Mouse (Mus musculus): Measurements from ENCODE around the gene Enoph1. TPM values are rescaled to one million over a fixed set of nuclear protein-coding genes. Genes with fewer than 3 reads are reported as not detected.

Gene Enoph1
- polyA plus RNA-seq, 1 experiment: 34.2 TPM

- Histone ChIP-seq H3K27ac (ENCODE audit: control insufficient read depth, insufficient read depth, low read length) (no peak overlapping the region), H3K36me3 (ENCODE audit: control insufficient read depth, insufficient read depth, low read length) (no peaks in the 10 kb centered on the region), H3K4me3 (ENCODE audit: control insufficient read depth, insufficient read depth, low read length) (no peak overlapping the region), H3K27me3 (ENCODE audit: control insufficient read depth, insufficient read depth, low read length) (no peaks in the 10 kb centered on the region), H3K4me1 (replicated peaks; ENCODE audit: control insufficient read depth, insufficient read depth, low read length) (no peaks in the 10 kb centered on the region; the same call in 1 of the 2 replicates)
- 74% methylated on average over 10 of the region's 10 CpGs for WGBS
- no peak for DNase-seq
- no peak for TF ChIP-seq POLR2A (IDR thresholded peaks at IDR 0.05; ENCODE audit: control insufficient read depth, extremely low read depth, insufficient read depth, low read length, poor library complexity)
Observed at GRCm38 (mm10) chr5:100091263-100091594, 51.4 kb downstream of the Enoph1 start.

GRCm38 (mm10) chr5:100091602-100092001 lies 51.8 kb downstream of the Enoph1 start:
- H3K27me3 ChIP-seq (ENCODE audit: control insufficient read depth, insufficient read depth, low read length): no peaks in the 10 kb centered on the region
- H3K4me1 ChIP-seq (replicated peaks; ENCODE audit: control insufficient read depth, insufficient read depth, low read length): no peaks in the 10 kb centered on the region; the same call in 1 of the 2 replicates
- H3K4me3 ChIP-seq (ENCODE audit: control insufficient read depth, insufficient read depth, low read length): no peak overlapping the region
- no peak for DNase-seq
- 57% methylated on average over 17 of the region's 17 CpGs for WGBS
- no peaks in the 10 kb centered on the region for H3K36me3 ChIP-seq (ENCODE audit: control insufficient read depth, insufficient read depth, low read length)
- TF ChIP-seq POLR2A (IDR thresholded peaks at IDR 0.05; ENCODE audit: control insufficient read depth, extremely low read depth, insufficient read depth, low read length, poor library complexity) (no peak), CTCF (IDR thresholded peaks at IDR 0.05; ENCODE audit: borderline replicate concordance, control insufficient read depth, extremely low read depth, insufficient read depth, low read length, poor library complexity) (no peak)
- no peak overlapping the region for H3K27ac ChIP-seq (ENCODE audit: control insufficient read depth, insufficient read depth, low read length)

GRCm38 (mm10) chr5:100096955-100097354 lies 57.2 kb downstream of the Enoph1 start:
- no peaks in the 10 kb centered on the region for H3K27me3 ChIP-seq (ENCODE audit: control insufficient read depth, insufficient read depth, low read length)
- no peak for DNase-seq
- TF ChIP-seq POLR2A (IDR thresholded peaks at IDR 0.05; ENCODE audit: control insufficient read depth, extremely low read depth, insufficient read depth, low read length, poor library complexity) (no peak), CTCF (IDR thresholded peaks at IDR 0.05; ENCODE audit: borderline replicate concordance, control insufficient read depth, extremely low read depth, insufficient read depth, low read length, poor library complexity) (no peak)
- H3K36me3 ChIP-seq (ENCODE audit: control insufficient read depth, insufficient read depth, low read length): no peaks in the 10 kb centered on the region
- H3K4me3 ChIP-seq (ENCODE audit: control insufficient read depth, insufficient read depth, low read length): no peak overlapping the region
- 83% methylated on average over 5 of the region's 5 CpGs for whole genome bisulfite sequencing
- H3K27ac ChIP-seq (ENCODE audit: control insufficient read depth, insufficient read depth, low read length): no peak overlapping the region
- no peaks in the 10 kb centered on the region for H3K4me1 ChIP-seq (replicated peaks; ENCODE audit: control insufficient read depth, insufficient read depth, low read length)

DNA sequence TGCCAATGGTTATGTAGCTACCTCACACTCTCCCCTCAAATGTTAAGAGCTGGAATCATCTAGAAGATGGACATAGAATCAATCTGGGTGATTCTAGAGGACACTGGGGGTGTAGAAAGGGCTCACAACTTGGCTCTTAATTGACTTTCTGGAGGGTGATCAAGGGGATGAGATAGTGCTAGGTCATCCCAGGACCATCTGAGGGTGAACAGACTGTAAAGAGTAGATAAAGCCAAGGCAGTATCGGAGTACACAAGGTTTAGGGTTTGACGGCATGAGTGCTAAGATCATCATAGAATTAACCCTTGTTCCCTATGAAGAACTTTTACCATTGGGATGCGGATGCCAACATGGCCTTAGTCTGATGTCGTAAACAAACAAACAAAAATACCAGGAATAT lies 58.2 kb downstream of the Enoph1 start:
- no peak overlapping the region for H3K4me3 ChIP-seq (ENCODE audit: control insufficient read depth, insufficient read depth, low read length)
- 97% methylated on average over 4 of the region's 4 CpGs for WGBS
- H3K4me1 ChIP-seq (replicated peaks; ENCODE audit: control insufficient read depth, insufficient read depth, low read length): no peaks in the 10 kb centered on the region
- DNase-seq: no peak
- no peak overlapping the region for H3K27ac ChIP-seq (ENCODE audit: control insufficient read depth, insufficient read depth, low read length)
- H3K36me3 ChIP-seq (ENCODE audit: control insufficient read depth, insufficient read depth, low read length): no peaks in the 10 kb centered on the region
- H3K27me3 ChIP-seq (ENCODE audit: control insufficient read depth, insufficient read depth, low read length): no peaks in the 10 kb centered on the region
- TF ChIP-seq POLR2A (IDR thresholded peaks at IDR 0.05; ENCODE audit: control insufficient read depth, extremely low read depth, insufficient read depth, low read length, poor library complexity) (no peak), CTCF (IDR thresholded peaks at IDR 0.05; ENCODE audit: borderline replicate concordance, control insufficient read depth, extremely low read depth, insufficient read depth, low read length, poor library complexity) (no peak)

DNA sequence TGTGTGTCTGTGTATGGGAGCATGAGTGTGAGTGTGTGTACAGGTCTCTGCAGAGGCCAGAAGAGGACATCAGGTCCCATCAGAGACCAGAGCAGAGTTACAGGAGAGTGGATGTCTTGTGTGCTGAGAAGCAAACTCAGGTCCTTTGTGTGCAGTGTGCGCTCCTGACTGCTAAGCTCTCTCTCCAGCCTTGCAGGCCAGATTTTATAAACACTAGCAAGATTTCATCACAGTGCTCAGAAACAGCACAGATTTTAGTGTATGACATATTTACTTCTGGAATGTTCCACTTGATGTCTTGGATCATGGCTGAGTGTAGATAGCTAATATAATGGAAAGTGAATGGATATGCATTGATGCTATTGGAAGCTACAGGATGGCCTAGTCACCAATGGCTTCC lies 62.6 kb downstream of the Enoph1 start:
- no peak overlapping the region for H3K4me3 ChIP-seq (ENCODE audit: control insufficient read depth, insufficient read depth, low read length)
- H3K36me3 ChIP-seq (ENCODE audit: control insufficient read depth, insufficient read depth, low read length): no peaks in the 10 kb centered on the region
- no peaks in the 10 kb centered on the region for H3K4me1 ChIP-seq (replicated peaks; ENCODE audit: control insufficient read depth, insufficient read depth, low read length)
- no peak for DNase-seq
- TF ChIP-seq CTCF (IDR thresholded peaks at IDR 0.05; ENCODE audit: borderline replicate concordance, control insufficient read depth, extremely low read depth, insufficient read depth, low read length, poor library complexity) (no peak), POLR2A (IDR thresholded peaks at IDR 0.05; ENCODE audit: control insufficient read depth, extremely low read depth, insufficient read depth, low read length, poor library complexity) (no peak)
- H3K27ac ChIP-seq (ENCODE audit: control insufficient read depth, insufficient read depth, low read length): no peak overlapping the region
- no peaks in the 10 kb centered on the region for H3K27me3 ChIP-seq (ENCODE audit: control insufficient read depth, insufficient read depth, low read length)
- 100% methylated on average over 1 of the region's 1 CpGs for WGBS

DNA sequence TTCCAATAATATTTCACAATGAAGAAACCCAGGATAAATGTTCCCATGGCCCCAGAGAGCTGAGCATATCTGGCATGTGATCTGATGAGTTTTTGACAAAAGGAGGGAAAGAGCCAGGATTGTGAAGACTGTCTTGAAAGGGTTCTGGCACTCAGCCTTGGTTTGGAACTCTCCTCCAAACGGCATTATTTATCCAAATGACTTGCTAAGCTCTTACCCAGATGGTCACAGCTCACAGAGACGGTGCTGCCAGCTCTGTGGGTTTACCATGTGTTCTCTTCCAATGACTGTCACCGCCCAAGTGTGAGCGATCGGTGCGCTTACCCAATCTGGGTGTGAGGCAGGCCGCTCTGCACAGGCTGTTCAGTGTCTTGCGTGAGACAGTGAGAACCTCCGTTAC lies 69.1 kb downstream of the Enoph1 start:
- Histone ChIP-seq H3K36me3 (ENCODE audit: control insufficient read depth, insufficient read depth, low read length) (no peaks in the 10 kb centered on the region), H3K27ac (ENCODE audit: control insufficient read depth, insufficient read depth, low read length) (no peak overlapping the region), H3K4me3 (ENCODE audit: control insufficient read depth, insufficient read depth, low read length) (no peak overlapping the region), H3K27me3 (ENCODE audit: control insufficient read depth, insufficient read depth, low read length) (no peaks in the 10 kb centered on the region), H3K4me1 (replicated peaks; ENCODE audit: control insufficient read depth, insufficient read depth, low read length) (no peaks in the 10 kb centered on the region; the same call in 1 of the 2 replicates)
- TF ChIP-seq CTCF (IDR thresholded peaks at IDR 0.05; ENCODE audit: borderline replicate concordance, control insufficient read depth, extremely low read depth, insufficient read depth, low read length, poor library complexity) (no peak), POLR2A (IDR thresholded peaks at IDR 0.05; ENCODE audit: control insufficient read depth, extremely low read depth, insufficient read depth, low read length, poor library complexity) (no peak)
- no peak for DNase-seq
- WGBS: 92% methylated on average over 9 of the region's 9 CpGs

- H3K4me3 ChIP-seq (ENCODE audit: control insufficient read depth, insufficient read depth, low read length): no peak overlapping the region
- no peaks in the 10 kb centered on the region for H3K27me3 ChIP-seq (ENCODE audit: control insufficient read depth, insufficient read depth, low read length)
- 54% methylated on average over 7 of the region's 7 CpGs for WGBS
- no peak for TF ChIP-seq POLR2A (IDR thresholded peaks at IDR 0.05; ENCODE audit: control insufficient read depth, extremely low read depth, insufficient read depth, low read length, poor library complexity)
- no peaks in the 10 kb centered on the region; the same call in 1 of the 2 replicates for H3K4me1 ChIP-seq (replicated peaks; ENCODE audit: control insufficient read depth, insufficient read depth, low read length)
- H3K27ac ChIP-seq (ENCODE audit: control insufficient read depth, insufficient read depth, low read length): no peak overlapping the region
- H3K36me3 ChIP-seq (ENCODE audit: control insufficient read depth, insufficient read depth, low read length): no peaks in the 10 kb centered on the region
- DNase-seq: no peak
Observed at GRCm38 (mm10) chr5:100109543-100110282, 69.9 kb downstream of the Enoph1 start.
